Mouse (Mus musculus): Measurements from ENCODE around the gene Akain1.
A peak's percentile ranks its signal among the peaks of the same experiment; 100 is the strongest.

Gene Akain1

DNA sequence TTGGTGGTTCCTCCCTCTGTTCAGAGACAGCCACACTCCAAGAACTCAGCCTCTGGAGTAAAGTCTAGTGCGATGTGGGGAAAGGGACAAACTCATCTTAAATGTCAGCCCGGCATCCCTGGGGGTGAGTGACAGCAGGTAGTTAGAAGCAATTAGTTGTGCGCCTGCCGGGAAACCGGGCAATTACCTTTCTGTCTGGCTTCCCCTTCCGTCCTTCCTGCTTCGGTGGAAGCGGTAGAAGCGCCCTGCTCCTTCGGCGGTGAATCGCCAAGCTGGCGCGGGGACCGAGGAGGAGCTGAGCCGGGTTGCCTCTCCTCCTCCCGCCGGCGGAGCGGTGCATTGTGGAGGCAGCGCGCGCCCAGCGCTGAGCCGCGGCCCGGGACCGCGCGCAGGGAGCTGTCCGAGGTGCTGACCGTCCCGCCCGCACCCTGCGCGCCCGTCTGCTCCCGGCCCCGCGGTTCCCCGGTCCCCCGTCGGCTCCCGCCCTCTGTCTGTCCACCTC, at the start of gene Akain1:
Gene Akain1, plus strand, starts transcription at position 337 of the 502 bp plus-strand sequence.
- DNase-seq (ENCODE audit: low spot score): peak; percentile 57

- DNase-seq (ENCODE audit: low spot score): no peak
These were observed 42.7 kb upstream of the Akain1 start for GRCm38 (mm10) chr17:69396147-69397033.

GRCm38 (mm10) chr17:69397163-69397562, 42.0 kb upstream of the Akain1 start:
- DNase-seq (ENCODE audit: low spot score): no peak

DNA sequence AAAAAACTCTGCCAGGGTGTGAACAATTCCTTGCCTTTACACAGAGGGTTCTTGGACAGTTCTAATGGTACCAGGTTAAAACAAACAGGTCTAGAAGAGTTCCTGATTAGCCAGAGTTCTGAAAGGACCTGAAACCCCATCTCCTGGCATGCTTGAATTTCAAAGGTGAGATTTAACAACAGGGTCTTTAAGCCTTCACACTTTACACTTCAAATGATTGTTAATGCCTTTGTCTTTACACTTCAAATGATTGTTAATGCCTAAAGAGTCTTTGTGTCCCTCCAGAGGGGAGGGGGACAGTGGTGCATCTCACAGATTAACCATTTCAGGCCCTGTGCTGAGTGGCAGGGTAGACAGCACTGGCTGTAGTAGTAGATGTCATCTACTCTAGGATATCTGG, 41.0 kb upstream of the Akain1 start:
- no peak for DNase-seq (ENCODE audit: low spot score)

DNA sequence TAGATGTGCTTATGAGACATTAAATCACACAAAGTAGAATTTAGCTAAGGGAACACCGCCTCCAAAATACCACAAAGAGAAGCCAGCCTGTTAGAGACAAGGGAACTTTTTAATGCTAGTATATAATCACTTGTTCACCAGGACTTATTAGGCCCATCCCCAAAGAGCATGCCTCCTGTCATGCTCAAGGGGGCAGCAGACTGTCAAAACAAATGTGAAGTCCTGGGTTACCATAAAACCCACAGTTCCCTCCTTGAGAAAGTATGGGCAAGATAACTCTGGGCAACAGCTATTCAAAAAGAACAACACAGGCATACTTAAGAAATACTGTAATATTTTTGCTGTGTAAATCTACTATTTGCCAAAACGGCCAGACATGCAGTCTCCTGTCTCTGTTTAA, 38.0 kb upstream of the Akain1 start:
- DNase-seq (ENCODE audit: low spot score): no peak

- no peak for DNase-seq (ENCODE audit: low spot score)
These were observed 23.0 kb upstream of the Akain1 start for GRCm38 (mm10) chr17:69416163-69416562.

DNA sequence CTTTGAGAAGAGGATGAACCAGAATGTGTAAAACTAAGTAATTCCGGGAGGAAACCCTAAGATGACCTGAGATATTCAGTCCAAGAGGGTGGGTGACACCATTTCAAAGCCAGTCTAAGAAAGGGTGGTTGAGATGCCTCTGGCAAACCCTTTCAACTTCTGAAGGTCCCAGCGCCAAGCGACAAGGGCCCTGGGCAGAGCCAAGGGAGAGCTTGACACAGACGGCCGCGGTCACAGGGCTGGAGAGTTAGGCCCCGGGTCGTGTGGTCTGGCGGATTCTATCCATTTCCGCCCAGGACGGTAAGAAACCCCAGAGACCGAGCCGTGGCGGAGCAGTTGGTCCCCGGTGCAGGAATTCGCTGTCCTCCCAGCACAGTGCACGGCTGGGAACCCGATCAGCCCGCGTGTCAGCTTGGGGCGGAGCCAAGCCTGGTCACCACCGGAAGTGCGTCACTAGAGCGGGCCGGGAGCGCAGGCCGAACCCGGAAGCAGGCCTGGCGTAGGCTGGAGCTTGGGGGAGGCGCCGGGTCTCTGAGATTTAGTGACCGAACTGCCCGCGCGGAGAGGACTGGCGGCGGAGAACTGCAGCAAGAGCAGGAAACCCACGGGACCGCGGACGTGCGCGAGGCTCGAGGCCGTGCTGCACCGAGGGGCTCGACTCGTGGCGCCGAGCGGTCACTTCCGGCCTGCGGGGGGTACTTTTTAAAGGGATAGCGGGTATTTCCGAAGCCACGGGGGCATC, 22.0 kb upstream of the Akain1 start:
- peak; percentile 94 for DNase-seq (ENCODE audit: low spot score)

- DNase-seq (ENCODE audit: low spot score): no peak
These were observed 21.3 kb upstream of the Akain1 start for GRCm38 (mm10) chr17:69417724-69418373.

- no peak for DNase-seq (ENCODE audit: low spot score)
These were observed 17.5 kb upstream of the Akain1 start for GRCm38 (mm10) chr17:69421592-69421991.

- no peak for DNase-seq (ENCODE audit: low spot score)
These were observed 1.3 kb upstream of the Akain1 start for GRCm38 (mm10) chr17:69437836-69438235.

GRCm38 (mm10) chr17:69438486-69438885, 640 bp upstream of the Akain1 start:
- no peak for DNase-seq (ENCODE audit: low spot score)

DNA sequence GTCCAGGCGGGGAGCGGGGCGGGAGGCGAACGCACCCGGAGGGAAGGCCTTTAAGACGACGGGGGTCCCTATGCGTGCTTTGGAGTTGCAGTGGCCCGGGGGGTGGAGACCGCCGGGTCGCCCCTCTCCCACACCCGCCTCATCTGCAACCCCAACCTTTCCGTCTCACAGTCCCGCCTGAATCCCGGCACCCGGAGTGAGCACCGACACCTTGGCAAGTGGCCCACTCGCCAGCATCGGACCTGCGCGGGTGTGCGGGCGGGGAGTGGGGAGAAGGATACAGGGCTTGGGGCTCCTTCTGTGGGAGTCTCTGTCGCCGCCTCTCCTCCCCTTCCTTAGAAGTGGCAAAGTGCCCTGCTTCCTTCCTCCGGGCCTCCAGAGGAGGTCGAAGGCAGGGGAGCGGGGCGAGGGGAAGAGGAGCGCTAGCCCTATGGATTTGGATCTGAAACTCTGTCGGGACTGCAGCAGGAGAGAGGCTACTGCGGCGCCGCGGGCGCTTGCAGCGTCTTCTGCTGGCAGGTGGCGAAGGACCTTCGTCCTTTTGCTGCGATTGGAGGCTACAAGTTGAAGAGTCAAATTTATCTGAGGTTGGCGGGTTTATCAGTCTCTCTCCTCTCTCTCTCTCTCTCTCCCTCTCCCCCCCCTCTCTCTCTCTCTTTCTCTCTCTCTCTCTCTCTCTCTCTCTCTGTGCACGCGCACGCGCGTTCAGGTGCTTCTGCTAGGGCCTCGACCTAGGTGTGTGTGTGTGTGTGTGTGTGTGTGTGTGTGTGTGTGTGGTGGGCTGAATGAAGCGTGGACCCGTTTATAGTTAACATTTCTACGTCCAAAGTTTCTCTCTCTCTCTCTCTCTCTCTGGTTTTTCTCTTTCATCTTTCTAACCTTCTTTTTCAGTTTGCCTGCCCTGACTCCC, 700 bp downstream of the Akain1 start:
- DNase-seq (ENCODE audit: low spot score): no peak

DNA sequence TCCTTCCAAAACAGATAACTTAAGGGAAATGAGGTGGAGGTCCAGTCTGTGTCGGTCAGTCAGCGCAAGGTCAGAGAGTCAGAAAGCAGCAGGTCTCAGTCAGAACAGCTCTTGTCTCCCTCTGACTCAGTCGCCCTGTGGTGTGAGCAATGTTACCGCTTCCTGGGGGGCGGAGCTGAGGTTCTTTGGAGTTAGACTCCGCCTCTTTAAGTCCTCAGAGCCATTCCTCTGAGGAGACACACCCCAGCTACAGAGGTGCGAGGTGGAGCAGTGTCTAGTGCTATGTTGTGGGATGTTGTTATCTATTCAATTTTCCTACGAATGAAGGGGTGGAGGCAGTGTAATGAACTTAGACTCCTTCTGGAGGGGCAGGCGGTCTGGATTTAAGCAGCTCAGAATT, 1.9 kb downstream of the Akain1 start:
- DNase-seq (ENCODE audit: low spot score): no peak

DNA sequence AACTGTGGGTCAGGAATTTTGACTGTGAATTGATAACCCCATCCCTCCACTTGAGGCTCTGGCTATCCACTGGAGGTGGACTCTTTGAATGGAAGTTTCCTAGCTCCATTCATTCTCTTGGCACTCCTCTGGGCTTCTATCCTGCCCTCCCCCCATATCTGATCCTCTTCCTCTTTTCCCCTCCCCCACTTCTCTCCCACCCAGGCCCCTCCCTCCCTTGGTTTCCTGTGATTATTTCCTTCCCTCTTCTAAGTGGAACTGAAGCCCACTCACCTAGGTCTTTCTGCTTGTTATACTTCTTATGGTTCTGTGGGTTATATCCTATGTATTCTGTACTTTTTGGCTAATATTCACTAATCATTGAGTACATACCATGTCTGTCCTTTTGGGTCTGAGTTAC, 9.6 kb downstream of the Akain1 start:
- DNase-seq (ENCODE audit: low spot score): no peak

DNA sequence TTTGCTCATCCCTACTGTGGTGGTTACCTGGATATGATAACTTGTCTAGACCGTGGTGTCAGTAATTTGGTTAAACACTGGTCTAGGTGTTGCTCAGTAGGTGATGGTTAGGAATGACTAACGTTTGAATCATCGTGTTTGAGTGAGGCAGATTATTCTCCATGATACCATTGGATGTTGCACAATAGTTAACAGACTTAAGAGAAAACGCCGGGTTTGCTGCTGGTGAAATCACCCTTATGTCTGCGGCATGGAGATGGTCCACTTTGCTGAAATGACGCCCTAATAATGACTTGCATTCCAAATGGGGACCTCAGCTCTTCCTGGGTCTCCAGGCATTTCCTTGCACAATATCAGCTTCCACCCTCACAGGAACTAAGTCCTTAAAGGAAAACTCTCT, 22.6 kb downstream of the Akain1 start:
- no peak for DNase-seq (ENCODE audit: low spot score)

DNA sequence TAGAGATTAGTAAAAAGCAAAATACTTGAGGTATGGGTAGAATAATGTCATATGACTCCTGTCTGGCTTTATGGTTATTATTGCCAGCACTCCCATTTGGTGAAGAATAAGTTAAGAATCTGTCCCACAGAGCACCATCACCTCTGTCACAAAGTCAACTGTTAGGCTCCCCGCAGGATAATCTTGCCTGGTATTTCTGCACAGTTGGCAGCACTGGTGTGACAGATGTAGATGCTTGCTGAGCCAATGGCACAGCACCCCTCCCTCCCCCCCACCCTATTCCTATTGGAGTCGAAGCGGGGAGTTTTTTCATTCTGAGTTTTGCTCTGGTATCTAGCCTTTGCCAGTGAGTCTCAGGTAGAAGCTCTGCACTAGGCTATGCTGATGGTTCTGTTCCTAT, 23.9 kb downstream of the Akain1 start:
- DNase-seq (ENCODE audit: low spot score): no peak

DNA sequence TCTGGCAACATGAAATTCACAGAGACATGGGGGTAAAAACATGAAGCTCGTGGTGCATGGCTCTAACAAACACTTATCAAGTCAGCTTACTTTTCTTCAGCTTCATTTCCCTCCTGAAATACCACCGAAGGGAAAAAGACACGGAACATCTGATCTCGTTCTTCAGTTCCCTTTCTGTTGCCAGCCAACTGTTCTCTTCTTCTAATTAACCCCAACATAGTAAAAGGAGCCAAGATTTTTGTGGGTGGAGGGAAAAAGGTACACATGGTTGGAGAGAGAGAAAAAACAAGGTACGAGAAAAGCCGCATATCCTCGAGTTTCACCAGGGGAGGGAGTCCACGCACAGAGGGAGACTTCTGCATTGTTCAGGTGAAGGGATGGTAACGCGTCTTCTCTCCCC, 32.0 kb downstream of the Akain1 start:
- DNase-seq (ENCODE audit: low spot score): no peak

DNA sequence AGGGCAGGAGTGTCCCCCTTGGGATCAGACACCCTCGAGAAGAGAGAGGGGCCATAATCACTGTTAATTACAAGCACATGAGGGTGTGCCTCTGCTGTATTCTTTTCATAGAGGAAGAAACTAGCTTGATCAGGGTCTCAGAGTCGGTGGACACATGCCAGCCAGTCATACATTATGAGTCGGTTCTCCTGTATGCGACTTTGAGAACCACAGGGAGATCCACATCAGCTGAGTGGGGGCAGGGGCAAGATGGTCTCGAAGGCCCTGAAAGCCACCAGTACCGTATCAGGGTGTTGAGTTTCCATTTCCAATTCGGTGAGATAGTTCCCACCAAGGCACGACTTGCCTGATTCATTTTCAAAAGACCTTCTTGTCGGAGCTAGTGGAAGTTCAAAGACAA, 33.3 kb downstream of the Akain1 start:
- no peak for DNase-seq (ENCODE audit: low spot score)

- DNase-seq (ENCODE audit: low spot score): no peak
These were observed 35.0 kb downstream of the Akain1 start for GRCm38 (mm10) chr17:69474084-69474483.

DNA sequence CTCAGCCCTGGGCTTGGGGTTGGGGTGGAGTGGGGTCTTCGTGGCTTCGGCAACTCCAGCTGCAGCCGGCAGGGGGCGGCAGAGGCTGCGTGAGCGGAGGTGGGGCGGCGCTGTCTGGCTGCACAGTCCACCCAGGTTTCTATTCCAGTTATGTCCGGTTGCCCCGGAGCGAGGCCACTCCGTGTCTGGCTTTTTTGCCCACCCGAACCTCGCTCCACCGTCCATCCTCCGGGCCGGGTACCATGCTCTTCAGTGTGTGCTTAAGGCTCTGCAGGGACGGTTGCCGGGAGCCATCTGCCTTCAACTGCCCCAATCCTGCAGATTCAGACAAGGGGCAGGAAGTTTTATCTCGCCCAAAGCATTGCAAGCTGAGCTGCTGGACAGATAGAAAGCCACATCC, 36.3 kb downstream of the Akain1 start:
- peak; percentile 17 for DNase-seq (ENCODE audit: low spot score)

DNA sequence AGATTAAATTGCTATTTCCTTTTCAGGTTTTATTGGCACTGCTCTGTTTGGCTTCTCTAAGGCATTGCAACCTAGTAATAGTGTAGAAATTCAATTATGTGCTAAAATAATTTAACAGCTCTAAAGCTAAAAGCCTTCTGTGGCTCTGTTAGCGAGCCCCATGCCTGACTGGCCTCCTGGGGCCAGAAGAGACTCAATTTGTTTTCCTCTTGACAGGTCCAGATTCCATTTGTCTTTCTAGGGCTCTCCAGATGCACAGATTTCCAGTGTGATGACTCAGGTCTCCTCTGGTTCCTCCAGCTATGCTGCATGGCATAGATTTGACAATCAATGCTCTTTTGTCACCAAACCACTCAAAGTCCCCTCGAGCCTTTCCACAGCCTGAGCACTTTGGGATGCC, 38.4 kb downstream of the Akain1 start:
- DNase-seq (ENCODE audit: low spot score): no peak

- DNase-seq (ENCODE audit: low spot score): no peak
These were observed 40.1 kb downstream of the Akain1 start for GRCm38 (mm10) chr17:69479261-69479660.

All from ovary, postnatal 10 days (tissue).